Mouse (Mus musculus) hindbrain, embryonic 16.5 days (tissue): ENCODE measurements at regions not wholly inside any gene's neighbourhood (a gene's known extent, or its start where the extent isn't known, plus 50 kb on each side); places are given as distances from the start of the nearest gene placed in this dataset.

Experiments
- ATAC-seq: fragments of 200-750 bp; cut with Nextera tagmentation; 2 replicates; pipeline ENCODE4 v1.8.0; 2017; ENCODE audit warnings: moderate TSS enrichment, moderate library complexity
- H3K27ac ChIP-seq: fragments of 300-500 bp; sonication (generic); 2 replicates; pipeline ENCODE4 v1.5.1; 2014; ENCODE audit warnings: low read depth, mild to moderate bottlenecking, control low read depth, low read length, moderate library complexity
- H3K27me3 ChIP-seq: fragments of 300-500 bp; sonication (generic); replicated peaks from 2 replicates; pipeline ENCODE4 v1.6.1; 2014; ENCODE audit warnings: low read length; ENCODE audit not compliant: control insufficient read depth, insufficient read depth
- H3K36me3 ChIP-seq: fragments of 300-500 bp; sonication (generic); 2 replicates; pipeline ENCODE4 v1.6.1; 2014; ENCODE audit warnings: mild to moderate bottlenecking, low read length, moderate library complexity, mixed read lengths; ENCODE audit not compliant: control insufficient read depth, insufficient read depth
- H3K4me1 ChIP-seq: fragments of 300-500 bp; sonication (generic); 2 replicates; pipeline ENCODE4 v1.6.1; 2014; ENCODE audit warnings: low read depth, low read length; ENCODE audit not compliant: control insufficient read depth, insufficient read depth
- H3K4me2 ChIP-seq: fragments of 300-500 bp; sonication (generic); 2 replicates; pipeline ENCODE4 v1.6.1; 2014; ENCODE audit warnings: mild to moderate bottlenecking, low read length, control low read depth, moderate library complexity
- H3K4me3 ChIP-seq: fragments of 300-500 bp; sonication (generic); 2 replicates; pipeline ENCODE4 v1.5.1; 2014; ENCODE audit warnings: mild to moderate bottlenecking, low read length, control low read depth, moderate library complexity
- H3K9ac ChIP-seq: fragments of 300-500 bp; sonication (generic); 2 replicates; pipeline ENCODE4 v1.6.1; 2014; ENCODE audit warnings: low read depth, mild to moderate bottlenecking, control low read depth, low read length, moderate library complexity
- H3K9me3 ChIP-seq: fragments of 300-500 bp; sonication (generic); 2 replicates; pipeline ENCODE4 v1.6.1; 2014; ENCODE audit warnings: mild to moderate bottlenecking, low read length, moderate library complexity; ENCODE audit not compliant: control insufficient read depth
- WGBS: fragments of 180-500 bp; shearing (Covaris S2); extraction: QIAGEN DNeasy Blood & Tissue Kit; methylation state at CpG from one replicate; pipeline ENCODE4 v1.1.7; 2014; 5-methylcytosine and 5-hydroxymethylcytosine counted together

- no peak overlapping the region for H3K9ac ChIP-seq
- H3K27ac ChIP-seq = no peak overlapping the region
- H3K36me3 ChIP-seq = no peaks in the 10 kb centered on the region
- H3K4me2 ChIP-seq = no peak overlapping the region
- no peaks in the 10 kb centered on the region for H3K9me3 ChIP-seq
- 71% methylated on average over 1 of the region's 1 CpGs for WGBS
- H3K27me3 ChIP-seq = no peaks in the 10 kb centered on the region
- no peak for ATAC-seq
- no peaks in the 10 kb centered on the region for H3K4me1 ChIP-seq
- no peak overlapping the region for H3K4me3 ChIP-seq
Measured at GRCm38 (mm10) chr1:22116466-22116865, 154.7 kb upstream of the Kcnq5 start.

GRCm38 (mm10) chr1:22105496-22105895 is 143.8 kb upstream of the Kcnq5 start:
- H3K27ac ChIP-seq = no peak overlapping the region
- H3K4me2 ChIP-seq = no peak overlapping the region
- H3K27me3 ChIP-seq = no peaks in the 10 kb centered on the region
- no peak overlapping the region for H3K9ac ChIP-seq
- no peaks in the 10 kb centered on the region for H3K9me3 ChIP-seq
- H3K36me3 ChIP-seq = no peaks in the 10 kb centered on the region
- no peak overlapping the region for H3K4me3 ChIP-seq
- no peak for ATAC-seq
- 50% methylated on average over 3 of the region's 3 CpGs for WGBS
- no peaks in the 10 kb centered on the region for H3K4me1 ChIP-seq

GRCm38 (mm10) chr1:22071405-22072117 is 109.8 kb upstream of the Kcnq5 start:
- peak; percentile 74 for ATAC-seq
- Histone ChIP-seq H3K9me3 (no peaks in the 10 kb centered on the region), H3K27me3 (no peaks in the 10 kb centered on the region), H3K36me3 (no peaks in the 10 kb centered on the region), H3K27ac (no peak overlapping the region), H3K4me3 (no peak overlapping the region), H3K9ac (no peak overlapping the region), H3K4me2 (no peak overlapping the region), H3K4me1 (no peaks in the 10 kb centered on the region)
- WGBS = 82% methylated on average over 4 of the region's 4 CpGs

- 58% methylated on average over 5 of the region's 5 CpGs for WGBS
- H3K36me3 ChIP-seq = no peaks in the 10 kb centered on the region
- H3K9ac ChIP-seq = no peak overlapping the region
- H3K4me3 ChIP-seq = no peak overlapping the region
- no peaks in the 10 kb centered on the region for H3K9me3 ChIP-seq
- no peak overlapping the region for H3K27ac ChIP-seq
- no peaks in the 10 kb centered on the region for H3K27me3 ChIP-seq
- ATAC-seq = no peak
- H3K4me1 ChIP-seq = no peaks in the 10 kb centered on the region
- H3K4me2 ChIP-seq = no peak overlapping the region
Measured at GRCm38 (mm10) chr1:22070028-22070427, 108.3 kb upstream of the Kcnq5 start.
